Mouse (Mus musculus): Measurements from ENCODE around the gene Acot2.

GRCm38 (mm10) chr12:84042248-84042647 lies 54.6 kb downstream of the Acot2 start:
- TF ChIP-seq CTCF (IDR thresholded peaks at IDR 0.05; ENCODE audit: extremely low read depth, insufficient read depth, insufficient read length, insufficient replicate concordance), result no peak
- TF ChIP-seq POLR2A (IDR thresholded peaks at IDR 0.05; ENCODE audit: low read depth, low read length), result no peak

Measured in spleen, adult 2 months (tissue).